Mouse (Mus musculus) kidney, embryonic 16.5 days (tissue): ENCODE measurements around the gene Vdr. TPM values are rescaled to one million over a fixed set of nuclear protein-coding genes. Genes with fewer than 3 reads are reported as not detected.

Experiments
- ATAC-seq: fragments of 200-750 bp; cut with Nextera tagmentation; 2 replicates; pipeline ENCODE4 v1.8.0; 2017; ENCODE audit warnings: moderate TSS enrichment; ENCODE audit not compliant: low FRiP score, low TSS enrichment
- H3K27ac ChIP-seq: fragments of 300-500 bp; sonication (generic); 2 replicates; pipeline ENCODE4 v1.5.1; 2014; ENCODE audit warnings: low read length
- H3K27me3 ChIP-seq: fragments of 300-500 bp; sonication (generic); 2 replicates; pipeline ENCODE4 v1.6.1; 2014; ENCODE audit warnings: low read length, control low read depth, mixed read lengths; ENCODE audit not compliant: insufficient read depth
- H3K36me3 ChIP-seq: fragments of 300-500 bp; sonication (generic); 2 replicates; pipeline ENCODE4 v1.6.1; 2014; ENCODE audit warnings: low read length, control low read depth, mixed read lengths; ENCODE audit not compliant: insufficient read depth
- H3K4me1 ChIP-seq: fragments of 300-500 bp; sonication (generic); 2 replicates; pipeline ENCODE4 v1.6.1; 2014; ENCODE audit warnings: low read length, control low read depth, mixed read lengths; ENCODE audit not compliant: insufficient read depth
- H3K4me2 ChIP-seq: fragments of 300-500 bp; sonication (generic); replicated peaks from 2 replicates; pipeline ENCODE4 v1.6.1; 2014; ENCODE audit warnings: low read depth, low read length
- H3K4me3 ChIP-seq: fragments of 300-500 bp; sonication (generic); 2 replicates; pipeline ENCODE4 v1.5.1; 2014; ENCODE audit warnings: mild to moderate bottlenecking, low read length
- H3K9ac ChIP-seq: fragments of 300-500 bp; sonication (generic); replicated peaks from 2 replicates; pipeline ENCODE4 v1.6.1; 2014; ENCODE audit warnings: low read length
- H3K9me3 ChIP-seq: fragments of 300-500 bp; sonication (generic); 2 replicates; pipeline ENCODE4 v1.6.1; 2016; ENCODE audit warnings: low read length, control low read depth
- WGBS: fragments of 180-500 bp; shearing (Covaris S2); extraction: QIAGEN DNeasy Blood & Tissue Kit; methylation state at CpG from one replicate; pipeline ENCODE4 v1.1.7; 2014; 5-methylcytosine and 5-hydroxymethylcytosine counted together
- polyA plus RNA-seq: library from polyadenylated mRNA; unstranded; fragments of >200 nt; fragmentation: Nextera tagmentation; extraction: Ambion mirVana; gene quantifications from 2 replicates; pipeline ENCODE4 v1.2.1, GENCODE M21; 2015

Vdr gene
- 9.6 and 10.5 TPM in 2 replicates for polyA plus RNA-seq

- Histone ChIP-seq H3K9me3 (no peaks in the 10 kb centered on the region), H3K27ac (no peak within 1 kb of the TSS), H3K4me2 (no peak within 1 kb of the TSS), H3K9ac (no peak within 1 kb of the TSS), H3K27me3 (peaks cover 18% of the 10 kb centered on the region), H3K4me1 (peaks cover 25% of the 10 kb centered on the region), H3K4me3 (no peak within 1 kb of the TSS), H3K36me3 (no peaks in the 10 kb centered on the region)
- ATAC-seq: no peak
- WGBS: 92% methylated on average over 2 of the region's 2 CpGs
Measured at GRCm38 (mm10) chr15:97910530-97910929, at the start of gene Vdr. Gene Vdr (minus strand): TSS chr15:97910630.

- H3K9ac ChIP-seq: no peak overlapping the region
Measured at GRCm38 (mm10) chr15:97956416-97956815, 46.0 kb upstream of the Vdr start.

DNA sequence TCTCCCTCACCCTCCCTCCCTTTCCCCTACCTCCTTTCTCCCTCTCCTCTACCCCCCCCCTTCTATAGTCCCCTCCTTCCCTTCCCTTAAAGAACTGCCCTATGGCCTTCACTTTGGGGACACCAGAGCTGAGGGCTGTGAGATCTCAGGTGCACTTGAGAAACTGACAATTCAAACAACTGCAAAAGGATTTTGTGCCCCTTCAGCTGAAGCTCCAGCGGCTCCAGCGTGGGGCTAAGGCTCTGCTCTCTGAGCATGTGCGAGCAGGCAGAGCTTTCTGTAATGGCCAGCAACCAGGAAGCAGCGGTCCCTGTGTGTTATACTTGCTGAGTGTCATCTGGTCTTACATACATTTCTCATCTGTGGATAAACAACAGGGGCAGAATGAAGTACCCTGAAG lies 45.3 kb upstream of the Vdr start:
- Histone ChIP-seq H3K27ac (no peak overlapping the region), H3K4me2 (no peak overlapping the region), H3K36me3 (no peaks in the 10 kb centered on the region), H3K9me3 (no peaks in the 10 kb centered on the region), H3K9ac (peak overlapping the region; percentile 41; the same call in 1 of the 2 replicates), H3K4me1 (peaks cover 4% of the 10 kb centered on the region), H3K4me3 (no peak overlapping the region), H3K27me3 (0 out of 2 replicates have a peak, but pooled peaks cover 4% of the 10 kb centered on the region)
- WGBS: 34% methylated on average over 4 of the region's 4 CpGs
- ATAC-seq: no peak

More at GRCm38 (mm10) chr15:97956416-97956815, 46.0 kb upstream of the Vdr start:
- ATAC-seq: no peak
- Histone ChIP-seq H3K4me2 (no peak overlapping the region), H3K4me3 (no peak overlapping the region), H3K36me3 (no peaks in the 10 kb centered on the region), H3K27me3 (0 out of 2 replicates have a peak, but pooled peaks cover 4% of the 10 kb centered on the region), H3K9me3 (no peaks in the 10 kb centered on the region), H3K27ac (no peak overlapping the region), H3K4me1 (peaks cover 4% of the 10 kb centered on the region)
- 72% methylated on average over 11 of the region's 11 CpGs for WGBS

DNA sequence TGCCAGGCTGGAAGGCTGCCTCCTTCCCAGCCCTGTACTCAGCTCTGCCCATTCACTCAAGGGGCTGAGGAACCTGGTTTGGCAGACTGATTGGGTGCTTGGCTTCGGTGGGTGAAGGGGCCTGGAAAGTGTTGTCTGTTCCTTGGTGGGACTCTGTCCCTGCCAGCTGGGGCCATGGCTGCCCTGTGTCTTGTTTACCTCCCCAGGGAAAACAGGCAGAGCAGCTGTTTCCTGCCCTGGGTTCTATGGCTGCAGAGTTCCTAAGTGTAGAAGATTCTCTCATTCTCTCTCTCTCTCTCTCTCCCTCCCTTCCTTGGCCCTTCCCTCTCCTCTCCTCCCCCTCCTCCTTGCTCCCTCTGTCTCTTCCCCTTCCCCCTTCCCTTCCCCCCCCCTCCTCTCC lies 44.9 kb upstream of the Vdr start:
- no peak overlapping the region for H3K4me3 ChIP-seq
- no peak for ATAC-seq
- H3K9ac ChIP-seq: no peak overlapping the region
- 0 out of 2 replicates have a peak, but pooled peaks cover 4% of the 10 kb centered on the region for H3K27me3 ChIP-seq
- peaks cover 4% of the 10 kb centered on the region for H3K4me1 ChIP-seq
- H3K27ac ChIP-seq: no peak overlapping the region
- WGBS: 67% methylated on average over 1 of the region's 1 CpGs
- no peak overlapping the region for H3K4me2 ChIP-seq
- no peaks in the 10 kb centered on the region for H3K36me3 ChIP-seq
- H3K9me3 ChIP-seq: no peaks in the 10 kb centered on the region

- 79% methylated on average over 8 of the region's 8 CpGs for WGBS
- Histone ChIP-seq H3K9me3 (no peaks in the 10 kb centered on the region), H3K27me3 (0 out of 2 replicates have a peak, but pooled peaks cover 4% of the 10 kb centered on the region), H3K9ac (no peak overlapping the region), H3K4me2 (no peak overlapping the region), H3K27ac (no peak overlapping the region), H3K4me3 (no peak overlapping the region), H3K4me1 (peaks cover 9% of the 10 kb centered on the region), H3K36me3 (no peaks in the 10 kb centered on the region)
- no peak for ATAC-seq
Measured at GRCm38 (mm10) chr15:97954671-97955070, 44.2 kb upstream of the Vdr start.

DNA sequence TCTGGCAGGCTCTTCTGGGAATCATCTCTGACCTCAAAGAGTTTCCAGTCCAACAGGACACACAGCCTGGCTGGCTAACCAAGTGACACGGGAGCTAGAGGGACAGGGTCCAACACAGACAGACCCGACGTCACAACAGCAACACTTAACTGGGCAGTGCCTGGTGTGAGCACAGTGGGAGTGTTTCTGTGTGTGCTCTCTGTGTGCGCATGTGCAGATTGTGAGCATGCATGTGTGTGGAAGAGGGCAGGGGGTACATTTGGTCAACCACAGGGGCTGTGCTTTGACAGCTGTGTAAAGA lies 42.4 kb upstream of the Vdr start:
- H3K27ac ChIP-seq: no peak overlapping the region
- no peak overlapping the region for H3K4me3 ChIP-seq
- H3K36me3 ChIP-seq: no peaks in the 10 kb centered on the region
- no peak overlapping the region for H3K9ac ChIP-seq
- no peak overlapping the region for H3K4me2 ChIP-seq
- peaks cover 15% of the 10 kb centered on the region for H3K4me1 ChIP-seq
- 74% methylated on average over 4 of the region's 4 CpGs for WGBS
- ATAC-seq: no peak
- 0 out of 2 replicates have a peak, but pooled peaks cover 4% of the 10 kb centered on the region for H3K27me3 ChIP-seq
- H3K9me3 ChIP-seq: no peaks in the 10 kb centered on the region

DNA sequence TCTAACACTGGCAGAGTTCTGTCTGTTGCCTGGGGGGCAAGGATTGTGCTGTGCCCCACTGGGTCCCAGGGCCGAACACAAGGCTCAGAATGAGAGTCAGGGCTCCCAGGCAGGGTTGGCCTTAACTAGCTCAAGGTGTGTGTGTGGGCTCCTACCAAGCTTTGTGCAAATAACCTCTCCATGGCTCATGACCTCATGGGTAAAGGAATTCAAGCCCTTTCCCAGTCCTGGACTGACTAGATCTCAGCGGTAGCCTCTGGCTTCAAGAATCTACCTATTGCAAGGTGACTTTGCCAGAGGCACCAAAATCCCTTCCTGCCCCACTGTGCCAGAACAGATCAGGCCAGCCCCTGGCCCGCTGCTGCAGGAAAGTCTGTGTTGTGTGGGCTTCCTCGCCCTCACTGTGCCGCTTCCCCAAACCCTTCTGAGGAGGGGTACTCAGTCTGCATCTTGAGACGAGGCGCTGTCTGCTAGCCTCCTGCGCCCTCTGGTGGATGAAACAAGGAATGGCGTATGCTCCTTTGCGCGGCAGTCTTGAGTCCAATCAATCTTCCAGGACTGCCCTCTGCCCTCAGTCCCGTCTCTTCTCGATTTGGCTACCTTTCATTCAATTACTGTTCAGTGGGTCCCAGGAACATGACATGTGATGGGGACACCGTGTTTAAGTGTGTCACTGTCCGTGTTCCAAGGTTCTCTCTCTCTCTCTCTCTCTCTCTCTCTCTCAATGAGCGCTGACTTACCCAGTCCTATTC lies 41.9 kb upstream of the Vdr start:
- Histone ChIP-seq H3K4me2 (no peak overlapping the region), H3K36me3 (no peaks in the 10 kb centered on the region), H3K27me3 (0 out of 2 replicates have a peak, but pooled peaks cover 4% of the 10 kb centered on the region), H3K27ac (no peak overlapping the region), H3K4me1 (peaks cover 15% of the 10 kb centered on the region), H3K4me3 (no peak overlapping the region), H3K9ac (0 out of 2 replicates have a peak overlapping the region, but pooled peaks have one; percentile 20), H3K9me3 (no peaks in the 10 kb centered on the region)
- WGBS: 16% methylated on average over 16 of the region's 16 CpGs
- peak; percentile 35; the same call in 1 of the 2 replicates for ATAC-seq

GRCm38 (mm10) chr15:97950240-97950639 lies 39.8 kb upstream of the Vdr start:
- no peak overlapping the region for H3K4me2 ChIP-seq

GRCm38 (mm10) chr15:97949706-97950105 lies 39.3 kb upstream of the Vdr start:
- ATAC-seq: no peak
- Histone ChIP-seq H3K9ac (no peak overlapping the region), H3K36me3 (no peaks in the 10 kb centered on the region), H3K9me3 (no peaks in the 10 kb centered on the region), H3K4me1 (peaks cover 26% of the 10 kb centered on the region), H3K4me3 (no peak overlapping the region), H3K27ac (no peak overlapping the region), H3K27me3 (0 out of 2 replicates have a peak, but pooled peaks cover under 1% of the 10 kb centered on the region), H3K4me2 (no peak overlapping the region)
- 73% methylated on average over 3 of the region's 3 CpGs for WGBS

More at GRCm38 (mm10) chr15:97950240-97950639, 39.8 kb upstream of the Vdr start:
- ATAC-seq: no peak
- WGBS: 37% methylated on average over 7 of the region's 7 CpGs
- Histone ChIP-seq H3K9me3 (no peaks in the 10 kb centered on the region), H3K36me3 (no peaks in the 10 kb centered on the region), H3K9ac (no peak overlapping the region), H3K27ac (no peak overlapping the region), H3K27me3 (0 out of 2 replicates have a peak, but pooled peaks cover 4% of the 10 kb centered on the region), H3K4me3 (no peak overlapping the region), H3K4me1 (peaks cover 21% of the 10 kb centered on the region)

- H3K4me2 ChIP-seq: no peak overlapping the region
- peaks cover 31% of the 10 kb centered on the region for H3K4me1 ChIP-seq
- ATAC-seq: no peak
- H3K27ac ChIP-seq: no peak overlapping the region
- H3K9me3 ChIP-seq: no peaks in the 10 kb centered on the region
- 43% methylated on average over 7 of the region's 7 CpGs for WGBS
- H3K9ac ChIP-seq: no peak overlapping the region
- no peaks in the 10 kb centered on the region for H3K27me3 ChIP-seq
- H3K36me3 ChIP-seq: no peaks in the 10 kb centered on the region
- no peak overlapping the region for H3K4me3 ChIP-seq
Measured at GRCm38 (mm10) chr15:97948720-97949119, 38.3 kb upstream of the Vdr start.
